Mouse (Mus musculus): ENCODE measurements at regions not wholly inside any gene's neighbourhood (a gene's known extent, or its start where the extent isn't known, plus 50 kb on each side); places are given as distances from the start of the nearest gene placed in this dataset.
A peak's percentile ranks its signal among the peaks of the same experiment; 100 is the strongest.

DNA sequence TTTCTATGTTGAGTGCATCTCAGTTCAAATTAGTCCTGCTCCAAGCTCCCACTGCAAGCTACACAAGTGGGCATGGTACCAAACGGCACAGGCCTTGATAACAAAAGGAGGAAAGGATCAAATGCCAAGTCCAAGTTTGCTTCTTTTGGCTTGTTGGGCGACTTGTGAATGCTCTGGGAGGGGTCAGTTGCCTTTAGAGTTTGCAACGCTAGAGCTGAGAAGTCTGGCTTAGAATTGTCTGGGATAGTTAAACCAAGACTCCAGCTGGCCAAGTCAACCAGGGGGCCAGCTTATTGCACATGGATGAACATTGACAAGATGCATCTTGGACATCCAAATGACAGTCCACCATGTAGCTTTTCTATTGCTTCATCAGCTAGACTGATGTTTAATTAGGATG is 187.5 kb upstream of the Ccdc122 start:
- Histone ChIP-seq H3K27ac (ENCODE audit: low read depth, low read length) (no peak overlapping the region), H3K9ac (ENCODE audit: low read depth, low read length) (no peak overlapping the region), H3K4me3 (ENCODE audit: low read depth, low read length) (no peak overlapping the region), H3K4me1 (replicated peaks; ENCODE audit: control insufficient read depth, insufficient read depth, low read length) (peaks cover 8% of the 10 kb centered on the region; the same call in 1 of the 2 replicates), H3K27me3 (replicated peaks; ENCODE audit: control insufficient read depth, insufficient read depth, low read length) (no peaks in the 10 kb centered on the region), H3K36me3 (ENCODE audit: control insufficient read depth, insufficient read depth) (no peaks in the 10 kb centered on the region), H3K4me2 (replicated peaks; ENCODE audit: low read depth) (no peak overlapping the region), H3K9me3 (ENCODE audit: control insufficient read depth) (no peaks in the 10 kb centered on the region)
- no peak for ATAC-seq
- WGBS: 81% methylated on average over 3 of the region's 3 CpGs
- no peak for TF ChIP-seq CTCF (IDR thresholded peaks at IDR 0.05; ENCODE audit: low read depth)

- Histone ChIP-seq H3K27me3 (replicated peaks; ENCODE audit: control insufficient read depth, insufficient read depth, low read length) (no peaks in the 10 kb centered on the region), H3K4me3 (ENCODE audit: low read depth, low read length) (no peak overlapping the region), H3K9ac (ENCODE audit: low read depth, low read length) (no peak overlapping the region), H3K4me2 (replicated peaks; ENCODE audit: low read depth) (no peak overlapping the region), H3K4me1 (replicated peaks; ENCODE audit: control insufficient read depth, insufficient read depth, low read length) (no peaks in the 10 kb centered on the region), H3K27ac (ENCODE audit: low read depth, low read length) (no peak overlapping the region), H3K9me3 (ENCODE audit: control insufficient read depth) (no peaks in the 10 kb centered on the region), H3K36me3 (ENCODE audit: control insufficient read depth, insufficient read depth) (no peaks in the 10 kb centered on the region)
- ATAC-seq: no peak
- WGBS: 46% methylated on average over 3 of the region's 3 CpGs
- TF ChIP-seq CTCF (IDR thresholded peaks at IDR 0.05; ENCODE audit: low read depth): no peak
Measured at GRCm38 (mm10) chr14:76845706-76846105, 190.9 kb upstream of the Ccdc122 start.

DNA sequence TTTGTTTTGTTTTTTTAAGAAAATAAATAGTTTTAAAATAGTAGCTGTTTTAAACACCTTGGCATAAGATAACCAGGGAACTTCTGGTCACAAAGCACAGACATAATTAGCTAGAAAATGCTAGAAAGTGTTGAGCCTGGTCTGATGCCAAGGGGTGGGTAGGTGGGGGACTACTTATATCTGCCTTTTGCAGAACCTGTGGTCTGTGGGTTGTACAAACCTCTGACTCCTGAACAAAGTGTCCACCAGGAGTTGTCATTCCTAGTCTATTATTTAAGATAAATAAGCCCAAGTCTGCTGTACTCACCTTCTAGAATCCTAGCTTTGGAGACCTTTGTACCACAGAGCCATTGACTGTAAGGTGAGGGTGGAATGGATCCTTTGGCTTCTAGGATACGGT is 191.9 kb upstream of the Ccdc122 start:
- no peak overlapping the region for H3K4me2 ChIP-seq (replicated peaks; ENCODE audit: low read depth)
- H3K36me3 ChIP-seq (ENCODE audit: control insufficient read depth, insufficient read depth): no peaks in the 10 kb centered on the region
- no peak for ATAC-seq
- 84% methylated on average over 1 of the region's 1 CpGs for WGBS
- H3K9me3 ChIP-seq (ENCODE audit: control insufficient read depth): no peaks in the 10 kb centered on the region
- no peak overlapping the region for H3K9ac ChIP-seq (ENCODE audit: low read depth, low read length)
- H3K27ac ChIP-seq (ENCODE audit: low read depth, low read length): no peak overlapping the region
- no peaks in the 10 kb centered on the region for H3K4me1 ChIP-seq (replicated peaks; ENCODE audit: control insufficient read depth, insufficient read depth, low read length)
- H3K4me3 ChIP-seq (ENCODE audit: low read depth, low read length): no peak overlapping the region
- no peaks in the 10 kb centered on the region for H3K27me3 ChIP-seq (replicated peaks; ENCODE audit: control insufficient read depth, insufficient read depth, low read length)
- TF ChIP-seq CTCF (IDR thresholded peaks at IDR 0.05; ENCODE audit: low read depth): no peak

- H3K4me3 ChIP-seq (ENCODE audit: low read depth, low read length): no peak overlapping the region
- no peaks in the 10 kb centered on the region for H3K36me3 ChIP-seq (ENCODE audit: control insufficient read depth, insufficient read depth)
- TF ChIP-seq CTCF (IDR thresholded peaks at IDR 0.05; ENCODE audit: low read depth): no peak
- 0 out of 2 replicates have a peak, but pooled peaks cover 6% of the 10 kb centered on the region for H3K4me1 ChIP-seq (replicated peaks; ENCODE audit: control insufficient read depth, insufficient read depth, low read length)
- H3K27me3 ChIP-seq (replicated peaks; ENCODE audit: control insufficient read depth, insufficient read depth, low read length): no peaks in the 10 kb centered on the region
- no peak overlapping the region for H3K9ac ChIP-seq (ENCODE audit: low read depth, low read length)
- 48% methylated on average over 5 of the region's 5 CpGs for WGBS
- peak overlapping the region; percentile 54 for H3K27ac ChIP-seq (ENCODE audit: low read depth, low read length)
- no peak overlapping the region for H3K4me2 ChIP-seq (replicated peaks; ENCODE audit: low read depth)
- ATAC-seq: peak; percentile 71
- H3K9me3 ChIP-seq (ENCODE audit: control insufficient read depth): no peaks in the 10 kb centered on the region
Measured at GRCm38 (mm10) chr14:76837583-76838220, 198.9 kb upstream of the Ccdc122 start.

DNA sequence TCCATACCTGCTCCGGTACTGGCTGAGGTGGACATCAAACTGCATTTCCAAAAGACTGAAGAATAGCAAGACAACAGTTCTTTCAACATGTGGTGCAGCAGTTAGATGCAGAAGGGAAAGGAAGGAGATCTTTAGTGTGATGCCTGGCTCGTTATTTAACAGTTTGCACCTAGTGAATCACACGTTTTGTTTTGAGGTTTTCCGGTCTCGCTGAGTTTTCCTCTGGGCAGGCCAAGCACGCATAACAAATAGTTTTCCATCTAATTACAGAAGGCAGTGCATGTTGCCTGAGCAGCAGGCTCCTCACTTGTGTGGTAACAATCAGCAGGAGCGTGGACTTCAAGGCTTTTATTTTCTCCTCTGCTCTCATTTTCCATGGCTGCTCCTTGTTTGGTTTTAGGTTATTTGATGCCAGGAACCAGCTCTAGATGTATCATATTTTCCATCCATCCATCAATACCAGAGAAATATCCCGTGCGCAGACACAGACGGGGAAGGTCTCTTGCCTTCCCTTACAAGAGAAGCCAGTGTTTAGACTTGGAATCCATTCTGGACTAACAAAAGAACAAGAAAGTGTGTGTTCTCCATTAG is 199.6 kb upstream of the Ccdc122 start:
- no peak overlapping the region for H3K4me2 ChIP-seq (replicated peaks; ENCODE audit: low read depth)
- no peak overlapping the region for H3K9ac ChIP-seq (ENCODE audit: low read depth, low read length)
- H3K9me3 ChIP-seq (ENCODE audit: control insufficient read depth): no peaks in the 10 kb centered on the region
- peak overlapping the region; percentile 54 for H3K27ac ChIP-seq (ENCODE audit: low read depth, low read length)
- TF ChIP-seq CTCF (IDR thresholded peaks at IDR 0.05; ENCODE audit: low read depth): no peak
- no peaks in the 10 kb centered on the region for H3K27me3 ChIP-seq (replicated peaks; ENCODE audit: control insufficient read depth, insufficient read depth, low read length)
- H3K4me1 ChIP-seq (replicated peaks; ENCODE audit: control insufficient read depth, insufficient read depth, low read length): 0 out of 2 replicates have a peak, but pooled peaks cover 6% of the 10 kb centered on the region
- no peak for ATAC-seq
- H3K36me3 ChIP-seq (ENCODE audit: control insufficient read depth, insufficient read depth): no peaks in the 10 kb centered on the region
- 72% methylated on average over 10 of the region's 10 CpGs for WGBS
- no peak overlapping the region for H3K4me3 ChIP-seq (ENCODE audit: low read depth, low read length)

GRCm38 (mm10) chr14:76836271-76836670 is 200.3 kb upstream of the Ccdc122 start:
- no peak overlapping the region for H3K4me3 ChIP-seq (ENCODE audit: low read depth, low read length)
- 0 out of 2 replicates have a peak, but pooled peaks cover 6% of the 10 kb centered on the region for H3K4me1 ChIP-seq (replicated peaks; ENCODE audit: control insufficient read depth, insufficient read depth, low read length)
- no peaks in the 10 kb centered on the region for H3K36me3 ChIP-seq (ENCODE audit: control insufficient read depth, insufficient read depth)
- H3K27me3 ChIP-seq (replicated peaks; ENCODE audit: control insufficient read depth, insufficient read depth, low read length): no peaks in the 10 kb centered on the region
- ATAC-seq: no peak
- WGBS: 92% methylated on average over 2 of the region's 2 CpGs
- no peaks in the 10 kb centered on the region for H3K9me3 ChIP-seq (ENCODE audit: control insufficient read depth)
- no peak overlapping the region for H3K9ac ChIP-seq (ENCODE audit: low read depth, low read length)
- no peak overlapping the region for H3K4me2 ChIP-seq (replicated peaks; ENCODE audit: low read depth)
- no peak for TF ChIP-seq CTCF (IDR thresholded peaks at IDR 0.05; ENCODE audit: low read depth)
- no peak overlapping the region for H3K27ac ChIP-seq (ENCODE audit: low read depth, low read length)

Data from intestine, postnatal 0 days (tissue).